Comparison of ENCODE assay signal across 8 mouse cellular contexts in the genomic region with DNA sequence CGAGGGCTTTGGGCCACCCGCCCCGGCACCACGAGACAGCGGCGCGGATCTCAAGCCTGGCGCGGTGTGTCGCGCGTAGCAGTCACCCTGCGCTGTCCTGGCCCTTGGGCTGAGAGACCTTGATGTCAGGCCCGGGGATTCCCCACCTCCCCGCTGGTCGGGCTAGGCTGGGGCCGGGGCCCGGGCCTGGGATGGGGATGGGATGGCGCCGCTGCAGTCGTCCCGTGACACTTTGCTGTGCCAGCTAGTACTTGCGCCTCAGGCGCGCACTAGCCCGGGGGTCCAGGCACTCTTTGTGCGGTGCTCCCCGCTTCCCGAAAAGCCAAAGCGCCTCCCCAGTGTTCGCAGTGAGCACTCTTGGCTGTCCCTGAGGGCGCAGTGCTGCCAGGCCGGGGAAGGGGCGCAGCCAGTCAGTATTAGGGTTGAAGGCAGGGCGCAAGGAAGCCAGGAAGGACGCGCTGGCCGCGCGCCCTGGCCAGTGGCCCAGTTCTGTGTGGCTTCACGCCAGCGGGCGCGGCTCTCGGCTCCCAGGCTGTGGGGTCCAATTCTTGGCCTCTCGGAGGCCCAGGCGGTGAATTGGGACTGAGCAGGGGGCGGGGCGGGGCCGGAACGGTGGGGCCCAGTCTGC. TPM values are rescaled to one million over a fixed set of nuclear protein-coding genes. Genes with fewer than 3 reads are reported as not detected.
DNase-seq lines count a peak whose midpoint lies in the region; ATAC-seq lines count a peak whose summit lies in the region.

No protein-coding gene starts in this region.

- H3K27me3 ChIP-seq in embryonic facial prominence, embryonic 11.5 days (ENCODE audit: control insufficient read depth, insufficient read depth, low read length) = no peaks in the 10 kb centered on the region
- H3K27me3 ChIP-seq in midbrain, embryonic 13.5 days = no peaks in the 10 kb centered on the region

- peak overlapping the region; percentile 48 for H3K9ac ChIP-seq in embryonic facial prominence, embryonic 11.5 days (replicated peaks; ENCODE audit: low read length)
- peak overlapping the region; percentile 89 for H3K9ac ChIP-seq in midbrain, embryonic 13.5 days (replicated peaks)

- peaks cover 32% of the 10 kb centered on the region for H3K4me1 ChIP-seq in embryonic facial prominence, embryonic 11.5 days (ENCODE audit: control insufficient read depth, insufficient read depth, low read length)
- H3K4me1 ChIP-seq in midbrain, embryonic 13.5 days (replicated peaks) = peaks cover 69% of the 10 kb centered on the region

- WGBS in embryonic facial prominence, embryonic 11.5 days = 24% methylated on average over 51 of the region's 51 CpGs
- 4% methylated on average over 51 of the region's 51 CpGs for WGBS in midbrain, embryonic 13.5 days

- H3K36me3 ChIP-seq in embryonic facial prominence, embryonic 11.5 days (replicated peaks; ENCODE audit: control insufficient read depth, insufficient read depth, low read depth, low read length) = peaks cover 13% of the 10 kb centered on the region
- peaks cover 68% of the 10 kb centered on the region for H3K36me3 ChIP-seq in midbrain, embryonic 13.5 days

- ATAC-seq in embryonic facial prominence, embryonic 11.5 days (replicated peaks; ENCODE audit: insufficient number of reproducible peaks, low FRiP score, low TSS enrichment, low read depth) = peak; percentile 19
- ATAC-seq in midbrain, embryonic 13.5 days = peak; percentile 65
- no peak for ATAC-seq in monocyte, adult 5-6 weeks (replicated peaks; ENCODE audit: insufficient number of reproducible peaks, low FRiP score, low TSS enrichment, poor library complexity, severe bottlenecking)

- intact Hi-C loops in left cerebral cortex, postnatal 4 days (cut with DNase I) = no loop called here

- no peak overlapping the region for H3K27ac ChIP-seq in embryonic facial prominence, embryonic 11.5 days (replicated peaks; ENCODE audit: low read depth, low read length)
- H3K27ac ChIP-seq in midbrain, embryonic 13.5 days = peak overlapping the region; percentile 99

- H3K4me3 ChIP-seq in embryonic facial prominence, embryonic 11.5 days (ENCODE audit: low read depth, low read length) = 0 out of 2 replicates have a peak overlapping the region, but pooled peaks have one; percentile 4
- peak overlapping the region; percentile 82 for H3K4me3 ChIP-seq in midbrain, embryonic 13.5 days (replicated peaks)

- H3K4me2 ChIP-seq in embryonic facial prominence, embryonic 11.5 days (ENCODE audit: low read depth, low read length) = peak overlapping the region; percentile 27
- H3K4me2 ChIP-seq in midbrain, embryonic 13.5 days (replicated peaks) = peak overlapping the region; percentile 70

- no peaks in the 10 kb centered on the region for H3K9me3 ChIP-seq in embryonic facial prominence, embryonic 11.5 days (replicated peaks; ENCODE audit: control insufficient read depth, low read length)
- H3K9me3 ChIP-seq in midbrain, embryonic 13.5 days = no peaks in the 10 kb centered on the region

- peak; percentile 89 for DNase-seq in adrenal gland, postnatal 14 days
- no peak for DNase-seq in embryonic facial prominence, embryonic 11.5 days (ENCODE audit: low spot score)
- DNase-seq in heart, adult 18-20 months = peak; percentile 94 to 96
- peak; percentile 96 for DNase-seq in kidney, adult 18-20 months
- peak; percentile 93 for DNase-seq in left cerebral cortex, postnatal 4 days
- DNase-seq in spleen, postnatal 4 days (ENCODE audit: low spot score in 2 of 2) = peak; percentile 45 to 64

RNA-seq across cellular contexts. Expression of gene 2700081O15Rik, which starts 5.7 kb away (rescaled TPM):
- total RNA-seq in adrenal gland, postnatal 14 days (2021) = 29.0 and 32.4 TPM in 2 replicates
- polyA plus RNA-seq in embryonic facial prominence, embryonic 11.5 days (2014; fragmentation: Nextera tagmentation; extraction: Ambion mirVana) = 10.4 and 11.4 TPM in 2 replicates
- 10 to 100 TPM; 11.5 to 11.8 TPM for total RNA-seq in heart, adult 18-20 months (2021)
- total RNA-seq in left cerebral cortex, postnatal 4 days (2021) = 100 to 1,000 TPM; 145 to 166 TPM
- 16.7 and 17.5 TPM in 2 replicates for polyA plus RNA-seq in midbrain, embryonic 13.5 days (2015; fragmentation: Nextera tagmentation; extraction: Ambion mirVana)
- total RNA-seq in monocyte, adult 5-6 weeks (2017) = 0.38 to 1.4 TPM (median 0.49 TPM) in 3 replicates

RNA-seq across cellular contexts. Expression of gene Spindoc, which starts 40.3 kb away (rescaled TPM):
- 23.8 and 30.4 TPM in 2 replicates for total RNA-seq in adrenal gland, postnatal 14 days (2021)
- polyA plus RNA-seq in embryonic facial prominence, embryonic 11.5 days (2014; fragmentation: Nextera tagmentation; extraction: Ambion mirVana) = 22.4 and 24.8 TPM in 2 replicates
- 10 to 100 TPM; 12.9 to 14.9 TPM for total RNA-seq in heart, adult 18-20 months (2021)
- 10 to 100 TPM; 38.9 to 43.9 TPM for total RNA-seq in left cerebral cortex, postnatal 4 days (2021)
- 42.2 and 45.3 TPM in 2 replicates for polyA plus RNA-seq in midbrain, embryonic 13.5 days (2015; fragmentation: Nextera tagmentation; extraction: Ambion mirVana)
- total RNA-seq in monocyte, adult 5-6 weeks (2017) = 4.9 to 10.9 TPM (median 5.4 TPM) in 3 replicates

RNA-seq across cellular contexts. Expression of gene Rtn3, which starts 59.9 kb away (rescaled TPM):
- total RNA-seq in adrenal gland, postnatal 14 days (2021) = 127 and 134 TPM in 2 replicates
- polyA plus RNA-seq in embryonic facial prominence, embryonic 11.5 days (2014; fragmentation: Nextera tagmentation; extraction: Ambion mirVana) = 148 and 156 TPM in 2 replicates
- total RNA-seq in heart, adult 18-20 months (2021) = 10 to 100 TPM; 70.9 to 79.7 TPM
- 100 to 1,000 TPM; 589 to 625 TPM for total RNA-seq in left cerebral cortex, postnatal 4 days (2021)
- polyA plus RNA-seq in midbrain, embryonic 13.5 days (2015; fragmentation: Nextera tagmentation; extraction: Ambion mirVana) = 557 and 566 TPM in 2 replicates
- total RNA-seq in monocyte, adult 5-6 weeks (2017) = 39.5 to 72.4 TPM (median 47.7 TPM) in 3 replicates
